Mouse (Mus musculus): Measurements from ENCODE around the gene Gm44790.
A peak's percentile ranks its signal among the peaks of the same experiment; 100 is the strongest.
"Not testable (repeated sequence)": the region's sequence is repeated elsewhere in the genome, so short reads cannot be mapped to it uniquely, and the experiment has no call there.

Gm44790 gene

DNA sequence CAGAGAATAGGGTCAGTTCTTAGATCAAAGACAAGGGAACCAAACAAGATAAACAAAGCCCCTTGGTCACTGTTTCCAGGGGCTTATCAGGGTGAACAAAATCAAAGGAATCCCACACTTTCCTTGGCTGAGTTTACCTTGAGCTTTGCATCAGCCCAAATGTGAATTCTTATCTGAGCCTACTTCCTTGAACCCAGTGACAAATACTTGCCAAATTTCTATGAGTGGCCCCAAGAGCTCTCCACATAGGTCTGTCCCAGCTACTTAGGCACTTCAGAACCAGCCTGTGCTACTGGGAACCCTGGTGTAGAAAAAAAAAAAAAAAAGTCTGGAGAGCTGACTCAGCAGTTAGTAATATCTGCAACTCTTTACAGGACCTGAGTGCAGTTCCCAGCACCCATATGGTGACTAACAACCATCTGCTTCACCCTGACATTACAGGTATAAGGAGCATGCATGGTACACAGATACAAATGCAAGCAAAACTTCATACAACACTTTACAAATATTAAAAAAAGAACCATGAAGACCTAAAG, 48.3 kb downstream of the Gm44790 start:
- DNase-seq (ENCODE audit: low read depth, low spot score): no peak

DNA sequence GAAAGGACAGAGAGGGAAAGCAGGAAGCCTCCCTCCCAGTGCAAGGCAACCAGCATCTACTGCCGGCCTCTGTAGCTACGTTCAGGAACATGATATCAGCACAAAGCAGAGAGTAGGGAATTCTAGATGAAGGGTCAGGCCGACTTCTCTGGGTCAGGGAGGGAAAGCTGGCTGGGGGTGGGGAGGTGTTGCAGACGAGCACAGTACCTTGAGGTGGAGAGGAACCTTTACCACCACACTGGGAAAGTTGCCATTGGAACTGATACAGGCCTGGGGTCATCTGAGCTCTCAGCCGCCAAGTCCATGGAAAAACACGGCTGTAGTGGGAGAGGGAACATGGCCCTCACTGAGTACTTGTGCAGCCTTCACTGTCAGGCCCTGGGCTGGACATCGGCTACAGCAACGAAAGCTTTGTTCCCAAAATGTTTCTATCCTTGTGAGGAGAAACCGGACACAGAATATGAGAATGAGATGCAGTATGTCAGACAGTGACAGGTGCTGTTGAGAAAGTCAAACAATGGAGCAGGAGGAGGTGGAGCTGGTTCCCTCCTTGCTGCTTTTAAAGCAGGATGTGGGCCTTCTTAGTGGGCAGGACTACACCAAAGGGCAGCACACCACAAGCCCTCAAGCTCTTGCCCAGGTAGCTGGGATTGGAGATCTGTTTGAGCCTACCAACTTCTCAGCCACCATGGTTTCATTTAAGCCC, 49.2 kb downstream of the Gm44790 start:
- DNase-seq (ENCODE audit: low read depth, low spot score): no peak

DNA sequence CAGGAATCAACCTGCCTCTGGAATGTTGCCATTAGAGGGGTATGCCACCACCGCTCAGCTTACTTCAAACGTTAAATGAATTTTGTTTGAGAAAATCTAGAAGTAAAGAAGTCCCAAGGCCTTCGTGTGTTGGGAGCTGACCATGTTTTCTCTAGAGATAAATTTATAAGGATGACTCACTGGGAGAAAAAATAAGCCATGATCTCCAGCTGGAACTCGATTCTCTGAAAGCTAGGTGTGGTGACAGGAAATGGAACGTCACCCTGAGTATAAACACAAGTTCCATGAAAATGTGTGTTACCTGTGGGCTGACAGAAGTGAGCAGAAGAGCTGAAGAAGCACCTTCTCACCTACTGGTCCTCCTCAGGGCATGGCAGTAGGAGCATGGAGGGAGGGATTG, 50.5 kb downstream of the Gm44790 start:
- no peak for DNase-seq (ENCODE audit: low read depth, low spot score)

DNA sequence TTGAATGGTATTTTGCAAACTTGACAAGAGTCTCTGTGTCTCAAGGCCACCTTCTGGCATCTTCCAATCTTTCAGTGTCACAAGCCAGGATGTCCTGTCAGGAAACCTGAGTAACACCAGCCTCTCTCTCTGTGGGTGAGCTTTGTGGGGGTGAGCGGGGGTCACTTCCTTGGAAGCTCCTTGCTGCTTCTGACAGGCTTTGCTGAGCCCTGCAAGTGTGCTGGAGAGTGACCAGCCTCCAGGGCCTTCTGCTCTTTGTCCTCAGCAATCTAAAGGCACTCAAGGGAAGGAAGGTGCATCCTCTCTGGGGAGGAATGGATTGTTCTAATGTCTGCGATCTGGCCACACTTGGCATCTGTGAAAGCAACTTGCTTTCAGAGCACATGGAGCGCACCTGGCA, 52.9 kb downstream of the Gm44790 start:
- peak; percentile 37 for DNase-seq (ENCODE audit: low read depth, low spot score)

DNA sequence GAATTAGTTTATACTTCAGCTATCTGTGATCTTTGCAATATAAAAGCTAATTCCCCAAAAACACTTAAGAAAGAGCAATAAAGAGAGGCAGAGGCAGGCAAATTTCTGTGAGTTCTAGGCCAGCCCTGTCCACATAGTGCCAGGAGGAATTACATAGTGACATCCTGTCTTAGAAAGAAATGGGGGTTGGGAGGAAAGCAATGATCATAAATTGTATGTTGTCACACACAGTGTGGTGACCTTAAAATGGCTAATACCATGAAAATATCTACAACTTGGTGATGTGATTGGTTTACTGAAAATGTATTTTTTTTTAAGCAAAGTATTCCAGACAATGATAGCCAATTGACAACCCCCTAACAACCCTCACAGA, 53.3 kb downstream of the Gm44790 start:
- DNase-seq (ENCODE audit: low read depth, low spot score): no peak

DNA sequence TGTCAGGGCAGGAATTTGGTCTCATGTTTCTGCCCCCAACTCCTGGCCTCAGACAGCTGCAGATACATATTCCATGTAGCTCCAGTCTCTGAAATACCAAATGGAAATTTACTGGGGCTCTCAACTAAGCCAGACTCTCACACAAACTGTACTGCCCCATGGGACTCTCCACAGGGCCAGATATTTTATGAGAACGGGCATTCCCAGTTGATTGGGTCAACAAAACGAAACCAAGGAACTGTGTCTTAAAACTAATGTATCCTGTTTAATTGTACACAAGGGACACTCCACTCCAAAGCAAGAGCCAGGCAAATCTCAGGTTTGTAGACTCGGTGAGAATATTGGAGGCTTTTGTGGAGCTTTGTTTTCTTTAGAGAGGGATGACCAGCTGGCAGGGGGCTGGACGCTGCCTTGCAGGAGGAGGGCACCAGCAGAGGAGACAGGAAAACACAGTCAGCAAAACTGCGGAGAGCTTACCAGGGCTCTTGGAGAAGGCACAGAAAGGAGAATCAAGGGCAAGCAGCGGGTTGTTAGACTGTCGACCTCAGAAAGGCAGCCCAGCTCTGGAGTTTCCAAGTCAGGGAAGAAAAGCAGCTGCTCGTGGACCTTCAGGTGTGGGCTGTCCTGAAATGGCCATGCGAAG, 53.9 kb downstream of the Gm44790 start:
- peak; percentile 63 for DNase-seq (ENCODE audit: low read depth, low spot score)

DNA sequence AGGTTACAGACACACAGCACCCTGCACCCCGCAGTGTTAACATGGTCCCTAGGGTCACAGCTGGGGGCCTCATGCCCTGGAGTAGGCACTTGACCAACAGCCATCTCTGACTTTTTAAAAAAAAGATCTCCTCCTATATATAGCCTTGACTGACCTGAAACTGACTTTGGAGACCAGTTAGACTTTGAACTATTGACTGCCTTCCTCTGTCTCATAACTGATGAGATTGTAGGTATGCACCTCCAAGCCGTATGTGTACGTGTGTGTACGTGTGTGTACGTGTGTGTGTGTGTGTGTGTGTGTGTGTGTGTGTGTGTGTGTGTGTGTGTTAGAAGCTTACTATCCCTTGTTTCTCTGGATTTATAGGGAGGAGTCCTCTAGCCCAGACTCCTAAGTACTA, 55.4 kb downstream of the Gm44790 start:
- no peak for DNase-seq (ENCODE audit: low read depth, low spot score)

DNA sequence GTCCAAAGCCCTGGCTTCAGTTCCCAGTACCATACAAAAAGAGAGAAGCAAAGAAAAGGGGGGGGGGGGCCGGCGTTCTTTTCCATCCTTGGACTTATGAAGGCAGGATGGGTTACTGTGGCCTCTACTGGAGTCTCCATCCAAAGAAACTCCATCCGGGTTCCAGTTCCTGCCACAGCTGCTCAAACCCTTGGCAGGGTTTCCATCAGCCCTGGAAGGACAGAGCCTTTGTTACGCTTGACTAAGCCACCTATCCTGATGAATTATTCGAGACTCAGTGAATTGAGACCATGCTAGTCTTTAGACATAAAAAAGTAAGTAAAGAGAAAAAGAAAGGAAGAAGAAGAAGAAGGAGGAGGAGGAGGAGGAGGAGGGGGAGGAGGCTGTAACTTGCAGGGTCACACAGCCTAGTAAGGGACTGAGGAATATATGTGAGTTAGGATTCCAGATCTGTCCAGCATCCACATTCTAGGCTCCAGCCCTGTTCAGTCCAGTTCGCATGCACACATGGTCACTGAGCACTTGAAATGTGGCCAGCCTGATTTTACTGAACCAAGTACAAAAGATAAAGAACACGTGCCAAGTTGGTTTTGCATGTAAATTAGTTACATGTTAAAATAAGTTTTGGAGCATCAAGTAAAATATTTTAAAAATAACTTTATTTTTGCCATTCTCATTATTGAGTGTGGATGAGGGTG, 59.6 kb downstream of the Gm44790 start:
- no peak for DNase-seq (ENCODE audit: low read depth, low spot score)

DNA sequence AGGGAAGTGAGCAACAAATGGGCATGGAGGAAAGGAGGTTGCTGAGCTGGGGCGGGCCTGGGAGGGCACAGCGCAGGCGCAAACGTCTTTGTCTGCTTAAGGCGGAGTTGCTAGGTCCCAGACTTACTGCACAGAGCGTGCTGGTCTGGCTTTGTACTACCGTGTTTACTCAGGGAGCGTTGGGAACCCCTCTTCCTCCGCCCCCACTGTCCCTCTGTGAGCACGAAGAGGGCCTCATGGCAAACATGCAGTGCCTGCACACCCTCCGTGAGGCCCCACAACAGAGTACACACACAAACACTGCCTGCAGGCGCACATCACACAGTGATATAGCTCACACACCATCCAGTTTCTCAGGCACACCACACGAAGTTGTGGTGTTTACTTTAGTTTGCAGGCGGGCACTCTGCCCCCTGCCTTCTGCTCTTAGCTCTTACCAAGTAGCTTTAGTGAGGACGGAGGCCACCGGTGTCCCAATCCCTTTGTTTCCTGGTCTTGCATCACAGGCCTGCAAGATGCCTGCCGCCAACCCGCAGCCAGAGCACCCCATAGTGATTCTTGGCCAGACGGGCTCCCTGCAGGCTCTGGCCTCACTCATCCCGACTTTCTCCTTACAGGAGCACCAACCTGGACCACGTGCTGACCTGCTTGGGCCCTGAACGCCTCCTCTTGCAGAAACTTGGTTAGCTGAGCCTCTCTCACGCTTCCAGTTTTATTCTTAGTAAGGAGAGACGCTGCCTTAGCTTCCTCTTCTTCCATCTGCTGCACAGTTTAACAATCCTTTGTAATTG, 61.1 kb downstream of the Gm44790 start:
- peak; percentile 79 for DNase-seq (ENCODE audit: low read depth, low spot score)

DNA sequence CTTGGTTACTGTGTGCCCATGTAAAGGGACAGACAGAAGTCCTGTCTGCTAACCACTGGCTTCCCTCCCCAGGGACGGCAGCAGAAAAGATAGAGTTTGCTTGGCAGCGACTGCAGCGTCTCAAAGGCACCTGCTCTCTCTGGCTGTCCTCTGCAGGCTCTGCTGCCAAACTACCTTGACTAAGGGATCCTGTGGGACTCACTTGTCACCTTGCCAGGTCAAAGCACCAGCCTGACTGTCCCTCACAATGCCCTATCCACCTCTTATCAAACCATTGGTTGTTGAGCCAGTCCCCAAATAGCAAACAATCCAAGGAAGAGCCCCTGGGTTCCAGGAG, 61.7 kb downstream of the Gm44790 start:
- no peak for DNase-seq (ENCODE audit: low read depth, low spot score)

DNA sequence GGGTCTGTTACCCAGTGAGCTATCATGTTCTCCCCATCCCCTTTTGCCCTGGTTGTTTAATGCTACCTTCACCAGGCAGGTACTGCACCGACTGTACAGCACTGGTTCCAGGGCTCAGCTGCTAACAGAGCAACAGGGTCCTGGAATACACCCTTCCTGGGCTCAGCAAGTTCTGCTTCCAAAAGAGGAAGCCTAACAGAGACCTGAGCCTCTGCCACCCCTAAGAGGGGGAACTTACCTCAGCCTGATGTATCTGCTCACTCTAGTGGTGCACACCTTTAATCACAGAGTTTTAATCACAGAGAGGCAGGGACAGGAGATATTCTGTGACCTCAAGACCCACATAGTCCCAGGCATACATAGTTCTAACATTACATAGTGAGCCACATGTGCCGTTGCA, 63.5 kb downstream of the Gm44790 start:
- DNase-seq (ENCODE audit: low read depth, low spot score): no peak

DNA sequence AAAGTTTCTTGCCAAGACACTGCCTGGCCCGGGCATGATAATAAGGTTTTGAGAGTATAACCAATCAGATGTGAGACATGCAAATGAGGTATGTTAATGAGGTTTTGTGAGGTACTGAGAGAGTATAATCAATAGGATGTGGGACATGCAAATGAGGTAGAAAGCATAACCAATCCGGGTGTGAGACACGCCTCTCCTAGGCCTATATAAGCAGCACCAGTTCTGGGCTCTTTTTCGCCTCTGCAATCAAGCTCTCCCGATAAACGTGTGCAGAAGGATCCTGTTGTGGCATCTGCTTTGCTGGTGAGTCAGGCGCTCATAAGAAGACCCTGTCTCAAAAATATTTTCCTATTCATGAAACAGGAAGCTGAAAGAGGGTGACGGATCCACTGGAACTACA, 64.0 kb downstream of the Gm44790 start:
- DNase-seq (ENCODE audit: low read depth, low spot score): not testable (repeated sequence)

DNA sequence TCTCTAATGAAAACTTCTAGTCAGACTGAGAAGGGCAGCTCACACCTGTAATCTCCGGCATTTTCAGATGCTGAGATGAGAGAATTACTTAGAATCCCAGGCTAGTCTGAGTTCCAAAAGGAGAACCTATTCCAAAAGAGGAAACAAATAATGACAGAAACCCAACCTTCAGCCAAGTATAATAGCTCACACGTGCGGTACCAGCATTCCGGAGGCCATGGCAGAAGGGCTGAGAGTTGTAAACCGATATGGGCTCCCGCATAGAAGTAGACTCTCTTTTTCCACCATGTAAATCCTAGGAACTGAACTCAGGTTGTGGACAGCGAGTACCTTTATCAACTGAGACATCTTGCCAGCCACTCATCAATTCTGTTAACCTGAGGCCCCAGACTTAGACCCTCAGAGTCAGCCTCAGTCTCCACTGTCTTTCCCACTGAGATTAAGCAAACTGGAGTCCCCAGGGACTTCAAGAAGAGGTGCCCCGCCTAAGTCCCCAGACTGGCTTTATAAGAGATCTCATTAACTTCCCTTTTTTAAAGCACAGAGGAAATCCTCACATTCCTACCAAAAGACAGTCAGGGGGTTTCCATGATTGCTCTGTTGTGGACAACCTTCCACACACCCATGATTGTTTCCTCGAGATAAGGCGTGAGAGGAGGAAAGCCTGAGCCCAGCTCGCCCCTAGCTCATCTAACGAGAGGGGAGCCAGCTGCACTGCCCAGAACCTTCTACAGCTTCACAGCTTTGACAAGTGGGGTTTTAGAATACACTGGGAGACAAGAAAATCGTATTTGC, 67.2 kb downstream of the Gm44790 start:
- no peak for DNase-seq (ENCODE audit: low read depth, low spot score)

DNA sequence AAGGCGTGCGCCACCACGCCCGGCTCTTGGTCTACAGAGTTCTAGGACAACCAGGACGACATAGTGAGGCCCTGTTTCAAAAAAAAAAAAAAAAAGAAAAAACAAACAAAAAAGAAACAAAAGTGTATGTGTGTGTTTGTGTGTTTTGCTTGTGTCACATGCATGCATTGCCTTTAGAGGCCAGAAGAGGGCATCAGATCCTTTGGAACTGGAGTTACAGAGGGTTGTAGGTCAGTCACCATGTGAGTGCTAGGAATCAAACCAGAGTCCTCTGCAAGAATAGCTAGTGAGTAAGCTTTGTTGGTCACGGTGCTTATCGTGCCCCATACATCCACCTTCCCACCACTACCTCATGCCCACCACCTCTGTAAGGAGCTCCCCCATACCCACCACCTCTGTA, 68.3 kb downstream of the Gm44790 start:
- no peak for DNase-seq (ENCODE audit: low read depth, low spot score)

Measured in forelimb bud, embryonic 11.5 days (tissue).